Mouse (Mus musculus) myocyte (in vitro differentiated cells): ENCODE results near the gene BC003965.
A peak's percentile ranks its signal among the peaks of the same experiment; 100 is the strongest.

Source experiments
- E2F4 ChIP-seq: IDR thresholded peaks from one replicate; pipeline ENCODE4 v1.6.1; 2011; ENCODE audit warnings: mild to moderate bottlenecking, control low read depth, moderate library complexity; ENCODE audit not compliant: insufficient read depth
- MAX ChIP-seq: IDR thresholded peaks from one replicate; pipeline ENCODE4 v1.6.1; 2011; ENCODE audit warnings: low read depth, mild to moderate bottlenecking, control low read depth
- POLR2A ChIP-seq: IDR thresholded peaks from one replicate; pipeline ENCODE4 v1.6.1; 2011; ENCODE audit warnings: low read depth, mild to moderate bottlenecking, control low read depth, moderate library complexity; ENCODE audit not compliant: insufficient read length
- TCF12 ChIP-seq: IDR thresholded peaks from one replicate; pipeline ENCODE4 v1.6.1; 2011; ENCODE audit warnings: mild to moderate bottlenecking, control low read depth; ENCODE audit not compliant: poor library complexity, insufficient read depth, severe bottlenecking
- TCF3 ChIP-seq: IDR thresholded peaks from one replicate; pipeline ENCODE4 v1.6.1; 2011; ENCODE audit warnings: low read depth, control low read depth; ENCODE audit not compliant: insufficient read length
- USF1 ChIP-seq: IDR thresholded peaks from one replicate; pipeline ENCODE4 v1.6.1; 2011; ENCODE audit warnings: low read depth, mild to moderate bottlenecking, control low read depth, moderate library complexity

GRCm38 (mm10) chr17:25188150-25189031, 4.0 kb downstream of the BC003965 start, which contains the start of gene Unkl:
- TF ChIP-seq POLR2A (peak; percentile 92), USF1 (no peak), MAX (no peak), E2F4 (no peak), TCF12 (no peak), TCF3 (no peak)
